Comparison of ENCODE assay signal across 19 mouse cellular contexts in genomic region chr7:127164002-127164401, GRCm38 (mm10). TPM values are rescaled to one million over a fixed set of nuclear protein-coding genes. Genes with fewer than 3 reads are reported as not detected.
"Had no signal": no experiment of that assay in that cellular context is flagged by ENCODE, and none has a peak within 500 bp of the region (broad histone marks: within the 10 kb centered on the region; RNA-seq: fewer than 3 reads in every experiment).

No protein-coding gene starts in this region.

- DNase-seq: kidney, adult 18-20 months; kidney, adult 9 months; kidney, postnatal 14 days; kidney, postnatal 4 days; layer of hippocampus, adult 9-11 months; liver; liver, embryonic 13.5 days; lung, adult 2 months; lung, postnatal 14 days; thymus, adult 18-20 months; thymus, postnatal 36 days had no signal

- H3K4me3 ChIP-seq: limb, embryonic 10.5 days; limb, embryonic 13.5 days; liver, embryonic 13.5 days; megakaryocyte, embryonic 14.5 days; midbrain, embryonic 10.5 days; midbrain, embryonic 13.5 days had no signal

- ATAC-seq: midbrain, embryonic 13.5 days; midbrain, embryonic 16.5 days had no signal

- H3K36me3 ChIP-seq: limb, embryonic 10.5 days; limb, embryonic 13.5 days; liver, embryonic 13.5 days; midbrain, embryonic 10.5 days; midbrain, embryonic 13.5 days had no signal

- H3K9me3 ChIP-seq: limb, embryonic 10.5 days; limb, embryonic 13.5 days; liver, embryonic 13.5 days; midbrain, embryonic 10.5 days; midbrain, embryonic 13.5 days had no signal

- H3K27me3 ChIP-seq: limb, embryonic 13.5 days; liver, embryonic 13.5 days; midbrain, embryonic 13.5 days had no signal

- H3K4me1 ChIP-seq: limb, embryonic 10.5 days; limb, embryonic 13.5 days; midbrain, embryonic 10.5 days; midbrain, embryonic 13.5 days had no signal

- H3K27ac ChIP-seq: limb, embryonic 10.5 days; limb, embryonic 13.5 days; liver, embryonic 13.5 days; macrophage; midbrain, embryonic 10.5 days; midbrain, embryonic 13.5 days had no signal

- H3K9ac ChIP-seq: limb, embryonic 13.5 days; liver, embryonic 13.5 days; midbrain, embryonic 13.5 days had no signal

RNA-seq across cellular contexts. Expression of gene Spn, which starts 26.4 kb away (rescaled TPM):
- polyA plus RNA-seq: midbrain, embryonic 16.5 days; neural tube, embryonic 14.5 days had no signal

RNA-seq across cellular contexts. Expression of gene Qprt, which starts 42.0 kb away (rescaled TPM):
- polyA plus RNA-seq: macrophage; neural tube, embryonic 14.5 days had no signal
